Mouse (Mus musculus) lung, embryonic 15.5 days (tissue): ENCODE results near the gene Asb2. TPM values are rescaled to one million over a fixed set of nuclear protein-coding genes. Genes with fewer than 3 reads are reported as not detected.
A peak's percentile ranks its signal among the peaks of the same experiment; 100 is the strongest.

Experiments used
- ATAC-seq: fragments of 200-750 bp; cut with Nextera tagmentation; 2 replicates; pipeline ENCODE4 v1.8.0; 2017; ENCODE audit warnings: moderate number of reproducible peaks, borderline replicate concordance; ENCODE audit not compliant: low FRiP score, low TSS enrichment; ENCODE audit errors: extremely low read depth
- H3K27ac ChIP-seq: fragments of 300-500 bp; sonication (generic); 2 replicates; pipeline ENCODE4 v1.5.1; 2015; ENCODE audit warnings: moderate library complexity, mild to moderate bottlenecking, inconsistent platforms
- H3K27me3 ChIP-seq: fragments of 300-500 bp; sonication (generic); 2 replicates; pipeline ENCODE4 v1.6.1; 2015; ENCODE audit warnings: inconsistent platforms
- H3K36me3 ChIP-seq: fragments of 300-500 bp; sonication (generic); 2 replicates; pipeline ENCODE4 v1.6.1; 2015; ENCODE audit warnings: inconsistent platforms
- H3K4me1 ChIP-seq: fragments of 300-500 bp; sonication (generic); 2 replicates; pipeline ENCODE4 v1.6.1; 2015; ENCODE audit warnings: inconsistent platforms
- H3K4me2 ChIP-seq: fragments of 300-500 bp; sonication (generic); 2 replicates; pipeline ENCODE4 v1.6.1; 2015; ENCODE audit warnings: inconsistent platforms, mild to moderate bottlenecking, moderate library complexity
- H3K4me3 ChIP-seq: fragments of 300-500 bp; sonication (generic); 2 replicates; pipeline ENCODE4 v1.5.1; 2015; ENCODE audit warnings: mild to moderate bottlenecking, inconsistent platforms
- H3K9ac ChIP-seq: fragments of 300-500 bp; sonication (generic); 2 replicates; pipeline ENCODE4 v1.6.1; 2015; ENCODE audit warnings: inconsistent platforms
- H3K9me3 ChIP-seq: fragments of 300-500 bp; sonication (generic); 2 replicates; pipeline ENCODE4 v1.6.1; 2016; ENCODE audit warnings: inconsistent platforms
- WGBS: fragments of 180-500 bp; shearing (Covaris S2); methylation state at CpG from one replicate; pipeline ENCODE4 v1.1.7; 2015; 5-methylcytosine and 5-hydroxymethylcytosine counted together
- polyA plus RNA-seq: library from polyadenylated mRNA; unstranded; fragments of >200 nt; fragmentation: Nextera tagmentation; extraction: Ambion mirVana; gene quantifications from 2 replicates; pipeline ENCODE4 v1.2.1, GENCODE M21; 2015

The Asb2 gene
- 8.6 TPM in 2 replicates for polyA plus RNA-seq

DNA sequence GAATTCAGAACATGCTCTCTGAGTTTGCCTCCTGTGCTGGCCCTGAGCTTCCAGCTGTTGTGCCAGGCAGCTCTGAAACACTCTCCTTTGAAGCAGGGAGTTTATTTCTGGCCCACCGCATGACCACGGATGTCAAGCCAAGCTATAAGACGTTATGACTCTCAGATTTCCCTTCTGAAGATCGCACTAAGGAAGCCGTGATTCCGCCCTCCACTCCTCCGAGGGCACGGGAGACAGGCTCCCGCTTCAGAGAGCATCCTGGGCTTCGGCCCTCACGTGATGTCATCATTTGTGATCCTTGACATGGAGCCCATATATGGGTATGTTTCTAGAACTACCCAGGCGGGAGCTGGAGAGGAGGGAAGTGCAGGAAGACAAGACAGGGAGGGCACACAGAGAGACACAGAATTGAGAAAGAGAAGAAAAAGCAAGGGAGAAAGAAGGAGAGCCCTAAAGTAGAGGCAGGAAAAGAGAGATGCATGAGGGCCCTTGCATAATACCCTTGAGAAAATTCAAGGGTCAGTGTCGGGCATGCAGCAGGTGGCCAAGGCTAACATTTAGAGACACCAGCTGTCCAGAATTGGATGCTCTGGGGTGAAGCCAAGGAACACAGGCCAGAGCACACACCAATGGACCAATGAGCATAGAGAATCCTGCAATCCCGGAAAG, at the start of gene Asb2:
Gene Asb2 (minus strand): TSS at position 256 of the 669 bp plus-strand sequence.
- H3K4me2 ChIP-seq = no peak within 1 kb of the TSS
- H3K36me3 ChIP-seq = no peaks in the 10 kb centered on the region
- no peaks in the 10 kb centered on the region for H3K27me3 ChIP-seq
- H3K27ac ChIP-seq = peak within 1 kb of the TSS; percentile 41; the same call in 1 of the 2 replicates
- H3K9me3 ChIP-seq = no peaks in the 10 kb centered on the region
- no peaks in the 10 kb centered on the region for H3K4me1 ChIP-seq
- 37% methylated on average over 14 of the region's 14 CpGs for WGBS
- no peak within 1 kb of the TSS for H3K4me3 ChIP-seq
- H3K9ac ChIP-seq = no peak within 1 kb of the TSS
- ATAC-seq = no peak

DNA sequence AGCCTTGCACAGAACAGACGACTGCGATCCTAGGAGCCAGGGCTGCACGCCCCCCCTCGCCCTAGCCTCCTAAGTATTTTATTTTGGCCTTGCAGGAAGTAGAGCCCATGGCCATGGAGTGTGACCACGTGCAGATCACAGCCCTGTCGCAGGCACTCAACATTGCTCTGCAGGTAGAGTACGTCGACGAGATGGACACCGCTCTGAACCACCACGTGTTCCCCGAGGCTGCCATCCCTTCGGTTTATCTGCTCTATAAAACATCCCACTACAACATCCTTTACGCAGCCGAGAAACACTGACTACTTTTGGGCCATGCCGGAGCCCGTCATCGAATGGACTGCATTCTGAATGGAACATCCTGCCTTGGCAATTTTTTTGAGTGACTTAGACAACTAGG, 48.3 kb upstream of the Asb2 start:
- no peak overlapping the region for H3K4me2 ChIP-seq
- no peaks in the 10 kb centered on the region for H3K9me3 ChIP-seq
- H3K9ac ChIP-seq = no peak overlapping the region
- H3K27ac ChIP-seq = no peak overlapping the region
- WGBS = 83% methylated on average over 18 of the region's 18 CpGs
- no peaks in the 10 kb centered on the region for H3K27me3 ChIP-seq
- no peaks in the 10 kb centered on the region for H3K4me1 ChIP-seq
- H3K4me3 ChIP-seq = no peak overlapping the region
- peaks cover 43% of the 10 kb centered on the region for H3K36me3 ChIP-seq
- no peak for ATAC-seq

DNA sequence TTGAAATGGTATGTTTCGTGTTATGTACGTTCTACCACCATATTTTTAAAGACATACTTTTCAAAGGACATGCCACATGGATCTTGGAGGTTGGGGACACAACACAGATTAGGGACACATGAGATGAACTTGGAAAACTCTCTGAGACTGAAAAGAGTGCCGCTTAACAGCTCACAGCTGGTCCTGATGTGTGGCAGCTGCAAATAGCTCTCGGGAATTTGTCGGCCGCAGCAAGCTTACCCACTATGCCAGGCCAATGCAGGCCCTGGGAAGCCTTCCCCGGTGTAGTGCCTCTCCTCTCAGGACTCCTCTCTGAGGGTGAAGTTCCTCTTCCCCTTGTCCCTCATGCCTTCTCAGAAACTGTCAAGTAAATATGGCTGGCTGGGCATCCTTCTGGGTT, 41.0 kb upstream of the Asb2 start:
- H3K9ac ChIP-seq = no peak overlapping the region
- H3K27ac ChIP-seq = peak overlapping the region; percentile 67; the same call in 1 of the 2 replicates
- no peaks in the 10 kb centered on the region for H3K9me3 ChIP-seq
- 42% methylated on average over 7 of the region's 7 CpGs for WGBS
- no peaks in the 10 kb centered on the region for H3K36me3 ChIP-seq
- ATAC-seq = no peak; the same call in 1 of the 2 replicates
- H3K4me2 ChIP-seq = peak overlapping the region; percentile 20; the same call in 1 of the 2 replicates
- H3K27me3 ChIP-seq = no peaks in the 10 kb centered on the region
- H3K4me1 ChIP-seq = peaks cover 14% of the 10 kb centered on the region; the same call in 1 of the 2 replicates
- no peak overlapping the region for H3K4me3 ChIP-seq

DNA sequence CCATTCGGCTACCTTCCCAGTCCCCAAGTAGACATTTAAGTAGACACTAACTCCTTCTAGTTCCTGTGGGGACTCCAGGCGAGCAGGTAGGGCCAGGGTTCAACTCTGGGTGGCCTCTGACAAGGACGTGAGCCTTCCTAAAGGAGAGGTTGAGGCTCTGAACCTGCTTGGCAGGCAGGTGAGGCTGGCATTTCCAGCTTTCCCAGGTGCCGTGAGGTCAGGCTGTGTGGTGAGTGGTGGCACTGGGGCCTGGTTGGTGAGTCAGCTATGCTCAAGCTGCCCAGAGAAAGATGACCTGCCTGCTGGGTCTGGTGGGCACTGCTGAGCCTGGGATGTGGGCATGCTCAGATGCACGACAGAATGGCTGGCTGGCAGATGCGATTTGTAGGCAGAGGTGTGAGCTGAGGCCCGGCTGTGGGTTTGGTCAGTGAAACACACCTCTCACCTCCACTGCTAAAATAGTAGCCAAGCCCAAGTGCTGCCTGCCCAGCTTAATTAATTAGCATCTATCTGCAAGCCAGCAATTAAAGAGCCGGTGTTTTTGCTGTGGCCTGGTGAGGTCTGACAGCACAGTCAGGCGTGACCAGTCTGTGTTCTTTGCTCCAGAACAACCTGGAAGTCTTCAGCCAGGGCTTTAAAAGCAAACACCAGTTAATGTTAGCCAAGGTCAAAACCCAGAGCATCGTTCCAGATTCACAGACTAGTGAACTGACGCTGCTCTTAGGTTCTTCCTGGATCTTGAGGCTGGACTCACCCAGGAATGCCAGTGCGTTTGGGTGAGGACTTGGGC, 39.9 kb upstream of the Asb2 start:
- Histone ChIP-seq H3K4me1 (peaks cover 21% of the 10 kb centered on the region; the same call in 1 of the 2 replicates), H3K27me3 (no peaks in the 10 kb centered on the region), H3K9me3 (no peaks in the 10 kb centered on the region), H3K9ac (no peak overlapping the region), H3K4me2 (no peak overlapping the region), H3K36me3 (no peaks in the 10 kb centered on the region), H3K27ac (peak overlapping the region; percentile 41; the same call in 1 of the 2 replicates), H3K4me3 (no peak overlapping the region)
- no peak for ATAC-seq
- WGBS = 55% methylated on average over 12 of the region's 12 CpGs

DNA sequence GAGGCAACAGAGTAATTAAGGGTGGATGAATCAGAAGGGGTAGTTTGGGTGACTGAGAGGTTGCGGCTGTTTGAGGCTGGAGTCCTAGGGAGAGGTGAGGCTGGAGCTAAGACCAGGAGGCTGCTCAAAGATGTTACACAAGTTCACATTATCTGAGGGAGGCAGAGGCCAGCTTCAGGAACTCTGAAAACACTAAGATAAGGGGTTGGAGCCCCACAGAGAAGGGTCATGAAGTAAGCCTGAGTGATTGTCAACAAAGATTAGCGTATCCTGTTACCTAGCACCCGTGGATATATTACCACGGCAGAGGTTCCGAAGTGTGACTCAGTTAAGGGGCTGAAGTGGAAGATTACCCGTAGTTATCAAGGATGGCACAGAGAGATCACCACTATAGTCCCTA, 37.7 kb upstream of the Asb2 start:
- no peaks in the 10 kb centered on the region for H3K36me3 ChIP-seq
- no peak overlapping the region for H3K9ac ChIP-seq
- H3K9me3 ChIP-seq = no peaks in the 10 kb centered on the region
- H3K4me1 ChIP-seq = peaks cover 27% of the 10 kb centered on the region
- no peak overlapping the region for H3K4me2 ChIP-seq
- ATAC-seq = no peak
- WGBS = 33% methylated on average over 6 of the region's 6 CpGs
- no peaks in the 10 kb centered on the region for H3K27me3 ChIP-seq
- H3K27ac ChIP-seq = no peak overlapping the region
- H3K4me3 ChIP-seq = no peak overlapping the region

DNA sequence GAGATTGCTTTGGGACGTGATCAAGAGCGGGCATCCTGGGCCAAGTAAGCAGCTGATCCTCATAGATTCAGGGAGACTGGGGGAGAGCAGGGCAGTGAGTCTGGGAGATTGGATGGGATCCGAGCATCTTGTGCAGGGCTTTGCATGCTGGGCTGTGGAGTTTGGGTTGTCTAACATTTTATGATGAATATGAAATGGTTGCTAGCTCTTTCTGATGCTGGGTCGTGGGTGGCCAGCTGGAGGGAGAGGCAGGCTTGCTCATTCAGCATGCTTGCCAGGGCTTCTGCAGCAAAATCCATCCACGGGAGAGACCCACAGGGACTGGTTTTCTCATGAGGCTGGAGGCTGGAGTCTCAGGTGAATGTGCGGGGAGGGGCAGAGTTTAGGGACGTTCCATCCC, 35.3 kb upstream of the Asb2 start:
- ATAC-seq = no peak
- H3K9ac ChIP-seq = no peak overlapping the region
- 49% methylated on average over 7 of the region's 7 CpGs for WGBS
- no peak overlapping the region for H3K27ac ChIP-seq
- no peak overlapping the region for H3K4me2 ChIP-seq
- H3K4me3 ChIP-seq = no peak overlapping the region
- no peaks in the 10 kb centered on the region for H3K27me3 ChIP-seq
- no peaks in the 10 kb centered on the region for H3K9me3 ChIP-seq
- H3K36me3 ChIP-seq = no peaks in the 10 kb centered on the region
- H3K4me1 ChIP-seq = peaks cover 17% of the 10 kb centered on the region

DNA sequence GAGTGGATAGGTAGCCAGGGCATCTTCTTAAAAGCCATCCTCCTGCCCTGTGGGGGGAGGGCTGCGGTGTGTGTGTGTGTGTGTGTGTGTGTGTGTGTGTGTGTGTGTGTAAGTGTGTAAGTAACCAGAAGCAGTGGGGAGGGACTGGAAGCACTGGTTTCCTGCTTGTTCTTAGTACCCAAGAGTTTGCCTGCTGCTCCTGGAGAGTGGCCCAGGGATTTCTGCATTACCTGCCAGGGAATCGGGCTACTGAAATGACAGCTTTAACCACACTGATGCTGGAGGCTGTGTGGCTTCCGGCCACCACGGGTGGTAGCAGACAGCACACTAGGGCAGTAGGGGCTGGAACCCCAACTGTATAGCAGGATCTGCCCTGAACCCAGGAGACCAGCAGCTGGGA, 34.2 kb upstream of the Asb2 start:
- WGBS = 61% methylated on average over 4 of the region's 4 CpGs
- no peak overlapping the region for H3K4me3 ChIP-seq
- H3K9me3 ChIP-seq = no peaks in the 10 kb centered on the region
- no peaks in the 10 kb centered on the region for H3K36me3 ChIP-seq
- peaks cover 13% of the 10 kb centered on the region for H3K4me1 ChIP-seq
- ATAC-seq = no peak
- H3K27me3 ChIP-seq = no peaks in the 10 kb centered on the region
- peak overlapping the region; percentile 6; the same call in 1 of the 2 replicates for H3K4me2 ChIP-seq
- H3K9ac ChIP-seq = no peak overlapping the region
- H3K27ac ChIP-seq = no peak overlapping the region

DNA sequence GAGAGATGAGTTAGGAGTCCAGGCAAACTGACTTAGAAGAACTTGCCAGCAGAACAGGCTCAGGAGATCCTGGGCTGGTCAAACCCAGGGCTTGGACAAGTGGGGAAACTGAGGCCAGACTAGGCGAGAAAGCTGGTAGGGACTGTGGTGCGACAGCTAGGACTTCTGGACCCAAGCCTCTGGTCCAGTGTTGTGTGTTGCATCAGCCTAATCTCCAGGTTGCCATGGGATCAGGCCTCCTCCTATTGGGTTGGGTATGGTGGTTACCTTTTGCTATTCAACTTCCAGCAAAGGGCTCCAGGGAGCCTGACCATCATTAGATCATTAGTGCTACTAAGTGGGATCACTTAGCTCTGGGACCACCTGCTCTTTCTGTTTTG, 33.5 kb upstream of the Asb2 start:
- 71% methylated on average over 2 of the region's 2 CpGs for WGBS

DNA sequence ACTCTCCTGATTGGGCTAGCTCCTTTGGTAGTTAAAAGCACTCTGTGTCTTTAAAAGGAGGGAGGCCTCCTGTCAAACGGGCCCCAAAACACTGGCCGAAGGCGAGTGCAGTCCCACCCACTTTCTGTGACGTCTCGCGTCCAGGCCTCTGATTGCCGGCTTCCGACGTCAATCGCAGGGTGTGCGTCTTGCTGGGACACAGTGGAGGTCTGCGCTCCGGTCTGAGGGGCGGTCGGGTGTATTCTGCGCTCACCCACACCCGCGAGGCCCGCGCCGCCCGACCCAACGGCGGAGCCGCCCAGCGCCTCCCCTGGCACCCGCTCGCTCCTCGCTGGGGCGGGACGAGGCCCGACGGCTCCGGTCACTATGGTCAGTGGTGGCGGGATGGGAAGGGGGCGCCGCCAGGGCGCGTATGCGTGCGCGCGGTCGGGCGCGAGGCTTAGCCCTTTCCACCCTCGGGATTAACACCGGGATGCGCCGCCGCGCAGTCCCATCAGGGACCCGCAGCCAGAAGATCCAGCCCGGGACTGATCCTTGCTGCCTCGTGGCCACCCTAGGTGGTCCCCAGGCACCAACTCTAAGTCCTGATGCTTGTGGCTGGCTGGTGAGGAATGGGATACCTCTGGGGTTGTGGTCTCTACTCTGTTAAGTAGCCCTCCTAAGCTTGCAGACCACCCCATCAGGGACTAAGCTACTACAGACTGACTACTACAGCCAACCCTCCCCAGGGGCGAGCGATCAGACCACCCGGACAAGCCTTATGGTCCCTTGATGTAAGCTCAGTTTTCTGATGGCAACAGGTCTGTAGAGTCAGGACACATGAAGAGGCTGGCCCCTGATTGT, 32.9 kb upstream of the Asb2 start, which contains the start of gene Otub2:
Gene Otub2 (plus strand): TSS at position 178 of the 843 bp plus-strand sequence.
- peak within 1 kb of the TSS; percentile 72 for H3K4me2 ChIP-seq
- peaks cover 13% of the 10 kb centered on the region for H3K4me1 ChIP-seq
- no peaks in the 10 kb centered on the region for H3K27me3 ChIP-seq
- H3K36me3 ChIP-seq = no peaks in the 10 kb centered on the region
- ATAC-seq = peak; percentile 99
- no peaks in the 10 kb centered on the region for H3K9me3 ChIP-seq
- under 1% methylated on average over 58 of the region's 58 CpGs for WGBS
- peak within 1 kb of the TSS; percentile 83 for H3K4me3 ChIP-seq
- no peak within 1 kb of the TSS for H3K27ac ChIP-seq
- peak within 1 kb of the TSS; percentile 64 for H3K9ac ChIP-seq

More for the DNA sequence above, 33.5 kb upstream of the Asb2 start:
- no peak overlapping the region for H3K27ac ChIP-seq
- H3K4me3 ChIP-seq = peak overlapping the region; percentile 83
- peak overlapping the region; percentile 72 for H3K4me2 ChIP-seq
- peak overlapping the region; percentile 64 for H3K9ac ChIP-seq
- no peak for ATAC-seq
- peaks cover 13% of the 10 kb centered on the region for H3K4me1 ChIP-seq
- no peaks in the 10 kb centered on the region for H3K27me3 ChIP-seq
- H3K36me3 ChIP-seq = no peaks in the 10 kb centered on the region
- no peaks in the 10 kb centered on the region for H3K9me3 ChIP-seq

DNA sequence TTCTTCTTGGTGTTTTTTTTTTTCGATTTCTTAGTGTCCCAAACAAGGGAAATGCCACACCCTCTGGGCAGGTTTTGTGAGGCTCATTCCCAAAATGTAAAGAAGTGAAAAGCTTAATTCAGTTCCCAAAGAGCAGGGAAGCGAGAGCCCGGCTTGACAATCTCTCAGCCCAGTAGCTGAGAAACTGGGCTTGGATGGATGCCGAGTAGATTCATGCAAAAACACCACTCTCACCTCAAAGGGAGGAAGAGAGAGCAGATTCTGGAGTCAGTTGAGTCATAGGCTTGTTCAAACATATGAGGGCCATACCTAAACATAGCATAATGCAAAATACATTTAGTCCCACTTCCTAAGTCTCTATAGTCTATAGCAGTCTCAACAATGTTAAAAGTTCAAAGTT, 24.4 kb upstream of the Asb2 start:
- Histone ChIP-seq H3K9me3 (no peaks in the 10 kb centered on the region), H3K4me2 (no peak overlapping the region), H3K36me3 (no peaks in the 10 kb centered on the region), H3K4me1 (no peaks in the 10 kb centered on the region), H3K27me3 (no peaks in the 10 kb centered on the region), H3K9ac (no peak overlapping the region), H3K27ac (no peak overlapping the region), H3K4me3 (no peak overlapping the region)
- no peak for ATAC-seq
- 84% methylated on average over 4 of the region's 4 CpGs for WGBS

DNA sequence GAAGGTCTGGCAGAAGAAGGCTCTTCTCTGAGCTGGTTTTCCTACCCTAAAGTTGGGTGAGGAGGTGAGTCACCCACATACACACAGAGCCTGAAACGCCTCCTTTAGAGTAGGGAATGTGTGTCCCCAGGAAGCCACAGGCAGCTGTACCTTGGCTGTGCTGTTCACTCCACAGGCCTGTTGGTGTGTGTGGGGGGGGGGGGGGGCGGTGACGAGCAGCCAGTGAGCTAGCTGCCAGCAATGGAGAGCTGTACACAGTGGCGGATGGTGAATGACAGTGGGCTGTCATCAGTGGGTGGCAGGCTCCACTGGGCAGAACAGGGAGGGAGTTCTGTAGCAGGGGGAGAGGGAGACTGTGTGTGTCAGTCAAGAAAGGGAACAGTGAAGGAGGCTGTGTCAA, 21.0 kb upstream of the Asb2 start:
- H3K9ac ChIP-seq = no peak overlapping the region
- ATAC-seq = no peak
- no peak overlapping the region for H3K4me2 ChIP-seq
- H3K4me1 ChIP-seq = no peaks in the 10 kb centered on the region
- WGBS = 67% methylated on average over 4 of the region's 4 CpGs
- no peak overlapping the region for H3K27ac ChIP-seq
- H3K9me3 ChIP-seq = no peaks in the 10 kb centered on the region
- no peaks in the 10 kb centered on the region for H3K36me3 ChIP-seq
- H3K4me3 ChIP-seq = no peak overlapping the region
- H3K27me3 ChIP-seq = no peaks in the 10 kb centered on the region
